Mouse (Mus musculus): ENCODE measurements around the gene Depdc5. TPM values are rescaled to one million over a fixed set of nuclear protein-coding genes. Genes with fewer than 3 reads are reported as not detected.
"Not testable (repeated sequence)": the region's sequence is repeated elsewhere in the genome, so short reads cannot be mapped to it uniquely, and the experiment has no call there.

Gene Depdc5
- polyA plus RNA-seq, 1 experiment = 0.17 TPM

- peaks cover 47% of the 10 kb centered on the region for H3K36me3 ChIP-seq (ENCODE audit: control insufficient read depth)
- no peaks in the 10 kb centered on the region for H3K9me3 ChIP-seq (ENCODE audit: control insufficient read depth, low read length)
- H3K4me3 ChIP-seq (replicated peaks) = no peak overlapping the region
- TF ChIP-seq GATA1 (IDR thresholded peaks at IDR 0.05; ENCODE audit: low read length) (no peak), TAL1 (IDR thresholded peaks at IDR 0.05; ENCODE audit: low read length) (no peak)
- H3K27me3 ChIP-seq (ENCODE audit: control insufficient read depth) = no peaks in the 10 kb centered on the region
- peaks cover 36% of the 10 kb centered on the region for H3K4me1 ChIP-seq (ENCODE audit: control insufficient read depth)
These were observed 167.1 kb downstream of the Depdc5 start for GRCm38 (mm10) chr5:33030425-33031175.

- TF ChIP-seq GATA1 (IDR thresholded peaks at IDR 0.05; ENCODE audit: low read length) = no peak
- TF ChIP-seq TAL1 (IDR thresholded peaks at IDR 0.05; ENCODE audit: low read length) = no peak
- no peaks in the 10 kb centered on the region for H3K9me3 ChIP-seq (ENCODE audit: control insufficient read depth, low read length)
- H3K36me3 ChIP-seq (ENCODE audit: control insufficient read depth) = peaks cover 31% of the 10 kb centered on the region
- peaks cover 36% of the 10 kb centered on the region for H3K4me1 ChIP-seq (ENCODE audit: control insufficient read depth)
- no peaks in the 10 kb centered on the region for H3K27me3 ChIP-seq (ENCODE audit: control insufficient read depth)
- H3K4me3 ChIP-seq (replicated peaks) = peak overlapping the region; percentile 43
These were observed 168.7 kb downstream of the Depdc5 start for GRCm38 (mm10) chr5:33032036-33032773.

GRCm38 (mm10) chr5:33033121-33033520 lies 169.6 kb downstream of the Depdc5 start:
- Histone ChIP-seq H3K36me3 (ENCODE audit: control insufficient read depth) (peaks cover 24% of the 10 kb centered on the region), H3K9me3 (ENCODE audit: control insufficient read depth, low read length) (no peaks in the 10 kb centered on the region), H3K4me1 (ENCODE audit: control insufficient read depth) (peaks cover 36% of the 10 kb centered on the region), H3K27me3 (ENCODE audit: control insufficient read depth) (no peaks in the 10 kb centered on the region), H3K4me3 (replicated peaks) (no peak overlapping the region)
- TF ChIP-seq GATA1 (IDR thresholded peaks at IDR 0.05; ENCODE audit: low read length) = no peak
- TF ChIP-seq TAL1 (IDR thresholded peaks at IDR 0.05; ENCODE audit: low read length) = peak; percentile 39; the same call in 2 of the 3 replicates

- not testable (repeated sequence) for H3K27me3 ChIP-seq (ENCODE audit: control insufficient read depth); H3K9me3 ChIP-seq (ENCODE audit: control insufficient read depth, low read length)
- Histone ChIP-seq H3K36me3 (ENCODE audit: control insufficient read depth) (peaks cover 19% of the 10 kb centered on the region), H3K4me3 (replicated peaks) (peak overlapping the region; percentile 2), H3K4me1 (ENCODE audit: control insufficient read depth) (peaks cover 36% of the 10 kb centered on the region)
These were observed 170.1 kb downstream of the Depdc5 start for GRCm38 (mm10) chr5:33033633-33034032.

GRCm38 (mm10) chr5:33034100-33034499 lies 170.6 kb downstream of the Depdc5 start:
- Histone ChIP-seq H3K27me3 (ENCODE audit: control insufficient read depth) (no peaks in the 10 kb centered on the region), H3K4me3 (replicated peaks) (peak overlapping the region; percentile 7), H3K4me1 (ENCODE audit: control insufficient read depth) (peaks cover 36% of the 10 kb centered on the region), H3K9me3 (ENCODE audit: control insufficient read depth, low read length) (no peaks in the 10 kb centered on the region), H3K36me3 (ENCODE audit: control insufficient read depth) (peaks cover 14% of the 10 kb centered on the region)
- TF ChIP-seq TAL1 (IDR thresholded peaks at IDR 0.05; ENCODE audit: low read length) (no peak), GATA1 (IDR thresholded peaks at IDR 0.05; ENCODE audit: low read length) (no peak)

GRCm38 (mm10) chr5:33034916-33035315 lies 171.4 kb downstream of the Depdc5 start:
- H3K27me3 ChIP-seq (ENCODE audit: control insufficient read depth) = no peaks in the 10 kb centered on the region
- H3K4me3 ChIP-seq (replicated peaks) = no peak overlapping the region
- no peaks in the 10 kb centered on the region for H3K9me3 ChIP-seq (ENCODE audit: control insufficient read depth, low read length)
- peaks cover 6% of the 10 kb centered on the region for H3K36me3 ChIP-seq (ENCODE audit: control insufficient read depth)
- peaks cover 41% of the 10 kb centered on the region for H3K4me1 ChIP-seq (ENCODE audit: control insufficient read depth)
- no peak for TF ChIP-seq GATA1 (IDR thresholded peaks at IDR 0.05; ENCODE audit: low read length)
- no peak for TF ChIP-seq TAL1 (IDR thresholded peaks at IDR 0.05; ENCODE audit: low read length)

- H3K27me3 ChIP-seq (ENCODE audit: control insufficient read depth) = no peaks in the 10 kb centered on the region
- no peaks in the 10 kb centered on the region for H3K36me3 ChIP-seq (ENCODE audit: control insufficient read depth)
- H3K4me3 ChIP-seq (replicated peaks) = no peak overlapping the region
- no peak for TF ChIP-seq TAL1 (IDR thresholded peaks at IDR 0.05; ENCODE audit: low read length)
- TF ChIP-seq GATA1 (IDR thresholded peaks at IDR 0.05; ENCODE audit: low read length) = no peak
- peaks cover 13% of the 10 kb centered on the region for H3K4me1 ChIP-seq (ENCODE audit: control insufficient read depth)
- H3K9me3 ChIP-seq (ENCODE audit: control insufficient read depth, low read length) = no peaks in the 10 kb centered on the region
These were observed 175.4 kb downstream of the Depdc5 start for GRCm38 (mm10) chr5:33038656-33039509.

GRCm38 (mm10) chr5:33039510-33039911 lies 176.0 kb downstream of the Depdc5 start:
- H3K27me3 ChIP-seq (ENCODE audit: control insufficient read depth) = no peaks in the 10 kb centered on the region
- H3K9me3 ChIP-seq (ENCODE audit: control insufficient read depth, low read length) = peaks cover under 1% of the 10 kb centered on the region; the same call in 1 of the 2 replicates
- TF ChIP-seq TAL1 (IDR thresholded peaks at IDR 0.05; ENCODE audit: low read length) = no peak
- no peak for TF ChIP-seq GATA1 (IDR thresholded peaks at IDR 0.05; ENCODE audit: low read length)
- no peaks in the 10 kb centered on the region for H3K36me3 ChIP-seq (ENCODE audit: control insufficient read depth)
- no peak overlapping the region for H3K4me3 ChIP-seq (replicated peaks)
- peaks cover 7% of the 10 kb centered on the region for H3K4me1 ChIP-seq (ENCODE audit: control insufficient read depth)

GRCm38 (mm10) chr5:33040735-33041134 lies 177.2 kb downstream of the Depdc5 start:
- not testable (repeated sequence) for H3K27me3 ChIP-seq (ENCODE audit: control insufficient read depth); H3K4me1 ChIP-seq (ENCODE audit: control insufficient read depth); H3K4me3 ChIP-seq (replicated peaks); H3K36me3 ChIP-seq (ENCODE audit: control insufficient read depth); H3K9me3 ChIP-seq (ENCODE audit: control insufficient read depth, low read length)

Data from erythroblast, embryonic 14.5 days (primary cell).